Mouse (Mus musculus) thymus, postnatal 14 days (tissue): Measurements from ENCODE around the gene Vps53.
"Not testable (repeated sequence)": the region's sequence is repeated elsewhere in the genome, so short reads cannot be mapped to it uniquely, and the experiment has no call there.

ENCODE experiments used
- DNase-seq: peaks from one replicate; pipeline ENCODE4 v3.0.0; 2021

Gene Vps53

GRCm38 (mm10) chr11:76179495-76180145 is at the start of gene Vps53, which contains the start of gene Fam57a:
Vps53 (minus strand) TSS chr11:76179647.
Fam57a (plus strand) TSS chr11:76179671.
- DNase-seq: peak; percentile 87

- DNase-seq: no peak
Measured at GRCm38 (mm10) chr11:76225051-76225450, 45.6 kb upstream of the Vps53 start.

DNA sequence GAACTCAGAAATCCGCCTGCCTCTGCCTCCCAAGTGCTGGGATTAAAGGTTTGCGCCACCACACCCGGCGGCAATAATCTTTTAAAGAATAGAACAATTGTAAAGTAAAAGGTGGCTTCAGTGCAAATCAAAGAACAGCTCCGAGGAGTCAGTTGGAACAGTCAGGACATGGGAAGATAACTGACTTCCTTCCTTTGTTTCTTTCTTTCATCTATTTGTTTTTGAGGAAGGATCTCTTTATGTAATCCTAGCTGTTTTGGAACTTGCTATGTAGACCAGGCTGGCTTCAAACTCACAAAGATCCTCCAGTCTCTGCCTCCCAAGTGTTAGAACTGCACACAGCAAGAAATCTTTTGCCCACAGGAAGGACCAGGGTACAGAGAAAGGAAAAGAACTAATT is 45.2 kb upstream of the Vps53 start:
- DNase-seq: no peak

DNA sequence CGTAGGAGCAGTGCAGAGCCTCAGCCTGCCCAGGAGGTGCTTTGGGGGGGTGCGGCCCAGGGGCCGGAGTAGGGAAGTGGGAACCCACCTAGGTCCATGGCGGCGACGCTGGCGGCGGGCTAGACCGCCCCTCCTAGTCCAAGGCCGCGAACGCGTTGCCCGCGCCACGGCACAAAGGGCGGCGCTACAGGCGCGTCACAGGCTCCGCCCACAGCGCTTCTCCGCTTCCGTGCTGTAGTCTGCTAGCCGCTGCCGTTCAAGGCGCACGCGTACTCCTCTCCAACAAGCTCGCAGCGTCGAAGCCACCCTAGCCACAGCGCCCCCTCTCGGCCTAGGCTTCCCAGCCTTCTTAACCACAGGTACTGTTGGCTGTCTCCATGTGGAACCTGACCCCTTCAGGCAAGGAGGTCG is 37.9 kb upstream of the Vps53 start, which contains the start of the genes Dbil5 and Gemin4:
TSS of gene Dbil5 (plus strand) at position 219 of the 411 bp plus-strand sequence.
TSS of gene Gemin4 (minus strand) at position 275 of the 411 bp plus-strand sequence.
- DNase-seq: peak; percentile 98

GRCm38 (mm10) chr11:76216681-76217389 is 37.4 kb upstream of the Vps53 start:
- DNase-seq: peak; percentile 7

GRCm38 (mm10) chr11:76216049-76216540 is 36.6 kb upstream of the Vps53 start:
- DNase-seq: no peak

DNA sequence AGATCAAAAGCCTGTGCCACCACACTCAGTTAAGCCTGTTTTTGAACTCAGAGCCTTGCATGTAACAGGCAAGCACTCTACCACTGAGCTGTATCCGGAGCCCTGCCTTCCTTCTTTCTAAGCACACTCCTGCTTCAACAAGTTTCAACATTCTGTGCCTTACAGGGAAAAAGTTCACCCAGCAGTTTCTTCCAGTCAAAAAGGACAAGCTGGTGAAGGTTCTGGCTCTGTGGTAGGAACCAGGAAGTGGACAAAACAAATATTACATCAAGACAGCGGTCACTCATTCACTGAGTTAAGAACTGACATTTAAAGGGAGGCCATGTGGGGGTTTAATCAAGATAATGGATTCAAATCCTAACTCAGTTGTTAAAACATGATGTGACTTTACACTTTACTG is 35.6 kb upstream of the Vps53 start:
- peak; percentile 6 for DNase-seq

DNA sequence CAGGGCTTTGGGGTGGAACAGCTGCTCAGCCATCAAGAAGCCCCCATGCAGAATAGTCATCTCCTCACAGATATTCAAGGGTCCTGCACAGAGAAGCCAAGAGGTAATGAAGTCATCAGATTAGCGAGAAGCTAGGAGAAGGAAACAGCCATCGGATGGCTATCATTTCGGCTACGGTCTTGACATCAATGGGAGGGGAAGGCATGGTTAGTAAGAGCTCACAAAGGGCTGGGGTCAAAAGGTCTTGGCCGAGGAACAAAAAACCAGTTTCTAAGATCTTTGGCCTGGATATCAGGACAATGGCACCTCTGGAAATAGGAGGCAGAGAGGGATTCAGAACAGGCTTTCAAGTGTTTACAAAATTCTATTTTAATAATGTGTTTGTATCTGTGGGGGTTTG is 34.4 kb upstream of the Vps53 start:
- DNase-seq: no peak

GRCm38 (mm10) chr11:76211595-76211994 is 32.1 kb upstream of the Vps53 start:
- not testable (repeated sequence) for DNase-seq

DNA sequence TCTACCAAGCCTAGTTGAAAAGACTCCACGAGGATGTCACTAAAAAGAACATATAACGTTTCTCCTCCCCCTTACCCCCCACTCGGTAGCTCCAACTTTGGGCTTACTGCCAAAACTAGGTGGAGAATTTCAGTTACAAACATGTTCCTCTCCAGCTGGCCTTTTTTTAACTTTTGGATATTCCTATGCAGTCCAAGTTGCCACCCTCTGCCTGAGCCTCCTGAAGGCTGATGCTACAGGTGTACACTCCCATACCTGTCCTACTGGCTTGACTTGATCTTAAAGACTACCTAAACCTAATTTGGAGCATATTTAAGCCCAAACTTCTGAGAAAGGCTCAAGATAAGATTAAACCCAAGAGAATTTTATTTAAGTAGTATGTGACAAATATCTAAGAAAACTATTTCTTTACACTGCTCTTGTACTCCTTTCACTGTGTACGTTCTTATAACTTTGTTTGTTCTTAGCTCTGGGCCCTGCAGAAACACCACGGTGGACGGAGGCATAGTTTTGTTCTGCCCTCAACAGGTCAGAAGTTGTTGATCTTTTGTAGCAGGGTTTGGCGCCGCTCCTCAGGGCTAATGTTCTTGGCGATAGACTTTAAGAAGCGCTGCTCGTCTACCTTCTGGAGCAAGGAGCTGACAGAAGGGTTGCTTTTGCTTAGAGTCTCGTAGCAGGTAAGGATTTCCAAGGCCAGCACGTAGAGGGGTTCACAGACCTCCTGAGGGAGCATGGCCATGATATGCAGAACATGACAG is 31.0 kb upstream of the Vps53 start:
- no peak for DNase-seq

DNA sequence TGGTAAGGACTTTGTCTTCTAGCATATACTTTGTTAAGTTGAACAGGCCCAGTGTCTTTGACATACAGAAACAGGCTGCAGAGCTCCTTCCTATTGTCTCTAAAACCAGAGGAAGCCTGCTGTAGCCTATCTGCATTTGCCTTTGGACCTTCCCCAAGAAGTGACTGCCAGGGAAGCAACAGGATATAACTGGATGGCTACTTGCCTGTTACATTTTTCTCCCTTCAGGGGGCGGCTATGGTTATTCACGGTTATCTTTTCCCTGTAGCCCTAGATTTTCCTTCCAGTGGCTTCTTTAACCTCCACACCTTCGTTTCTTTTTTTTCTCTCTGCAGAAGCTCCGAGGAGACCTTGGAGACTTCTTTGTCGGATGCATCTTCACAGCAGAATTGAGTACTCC is 27.3 kb upstream of the Vps53 start:
- DNase-seq: no peak

DNA sequence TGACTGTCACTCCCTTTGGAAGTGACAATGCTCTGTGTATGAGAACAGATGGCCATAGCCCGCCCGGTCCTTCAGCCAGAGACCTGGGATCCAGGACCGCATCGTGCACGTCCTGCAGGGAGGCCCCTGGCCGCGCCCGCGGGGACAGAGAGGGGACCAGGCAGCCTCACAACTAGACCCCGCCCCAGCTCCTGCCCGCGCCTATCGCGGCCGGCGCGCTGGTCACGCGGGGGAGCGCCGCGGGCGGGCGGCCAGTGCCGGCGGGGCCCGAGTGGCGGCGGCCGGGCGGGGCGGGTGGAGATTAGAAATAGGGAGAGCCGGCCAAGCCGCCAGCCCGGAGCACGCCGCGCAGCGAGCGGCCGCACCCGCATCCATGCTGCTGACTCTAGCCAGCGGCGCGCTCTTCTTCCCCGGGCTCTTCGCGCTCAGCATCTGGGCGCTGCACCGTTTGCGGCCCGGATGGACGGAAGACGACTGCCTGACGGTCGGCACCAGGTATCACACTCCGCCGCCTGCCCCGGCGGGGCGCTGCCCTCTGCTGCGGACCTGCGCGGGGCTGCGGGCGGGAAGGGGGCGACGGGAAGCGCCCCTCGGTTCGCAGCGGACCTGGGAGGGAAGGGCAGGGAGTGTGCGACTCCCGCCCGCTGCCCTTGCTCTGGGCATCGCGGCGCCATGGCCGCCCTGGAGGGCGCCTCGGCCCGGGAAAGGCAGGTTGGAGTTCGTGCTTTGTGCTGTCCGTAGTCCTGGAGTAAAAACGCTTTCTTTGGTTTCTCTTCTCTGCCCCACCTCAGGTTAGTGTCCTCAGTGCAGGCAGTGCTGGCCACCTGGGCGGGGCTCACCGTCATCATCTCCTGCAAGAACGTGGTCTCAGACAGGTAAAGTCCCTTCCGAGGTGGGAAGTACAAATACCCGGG is 22.6 kb upstream of the Vps53 start:
- DNase-seq: peak; percentile 31

DNA sequence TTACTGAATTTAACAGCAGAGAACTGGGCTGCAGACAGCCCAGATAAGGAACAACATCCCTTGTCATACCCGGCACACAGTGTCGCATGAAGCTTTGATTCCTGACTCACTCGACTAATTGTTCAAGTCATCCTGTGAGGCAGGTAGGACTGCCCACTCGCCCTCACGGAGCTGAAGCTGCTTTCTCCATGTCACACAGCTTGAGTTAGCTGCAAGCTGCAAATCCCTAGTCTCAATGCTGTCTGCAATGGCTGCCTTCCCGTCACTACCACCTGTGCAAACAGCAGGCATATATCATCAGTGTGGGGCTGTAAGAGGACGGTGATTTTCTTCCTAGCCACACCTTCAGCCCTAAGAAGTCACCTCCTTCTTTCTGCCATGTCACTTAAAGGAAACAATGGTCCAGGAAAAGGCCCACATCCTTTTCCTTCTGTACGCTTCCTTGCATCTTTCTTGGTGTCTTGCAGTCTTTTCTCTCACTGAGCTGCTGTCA is 17.6 kb upstream of the Vps53 start:
- no peak for DNase-seq

- no peak for DNase-seq
Measured at GRCm38 (mm10) chr11:76196275-76196976, 17.0 kb upstream of the Vps53 start.

DNA sequence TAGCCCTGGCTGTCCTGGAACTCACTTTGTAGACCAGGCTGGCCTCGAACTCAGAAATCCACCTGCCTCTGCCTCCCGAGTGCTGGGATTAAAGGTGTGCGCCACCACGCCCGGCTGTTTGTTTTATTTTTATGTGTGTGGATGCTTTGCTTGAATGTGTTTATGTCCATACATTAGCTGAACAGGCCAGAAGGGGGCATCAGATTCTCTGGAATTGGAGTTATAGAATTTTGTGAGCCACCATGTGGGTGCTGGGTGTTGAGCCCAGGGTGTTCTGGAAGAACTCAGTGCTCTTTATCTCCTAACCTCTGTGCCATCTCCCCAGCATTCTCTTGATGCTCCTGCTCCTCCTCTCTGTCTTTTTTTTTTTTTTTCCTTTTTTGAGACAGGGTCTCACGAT is 7.5 kb upstream of the Vps53 start:
- no peak for DNase-seq

DNA sequence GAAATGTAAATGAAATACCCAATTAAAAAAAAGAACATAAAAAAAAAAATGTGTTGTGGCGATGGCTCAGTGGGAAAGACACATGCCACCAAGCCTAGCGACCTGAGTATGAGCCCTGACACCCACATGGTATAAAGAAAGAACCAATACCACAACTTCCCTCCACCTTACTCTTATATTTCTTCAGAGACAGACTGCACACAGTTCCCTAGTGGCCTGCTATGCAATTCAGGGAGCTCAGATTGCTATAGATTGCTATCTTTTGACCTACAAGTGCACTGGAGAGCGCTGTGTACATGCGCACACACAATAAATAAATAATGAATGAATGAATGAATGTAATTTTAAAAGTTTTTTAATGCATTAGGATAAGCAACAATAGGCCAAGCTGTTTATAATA is 4.3 kb upstream of the Vps53 start:
- no peak for DNase-seq

DNA sequence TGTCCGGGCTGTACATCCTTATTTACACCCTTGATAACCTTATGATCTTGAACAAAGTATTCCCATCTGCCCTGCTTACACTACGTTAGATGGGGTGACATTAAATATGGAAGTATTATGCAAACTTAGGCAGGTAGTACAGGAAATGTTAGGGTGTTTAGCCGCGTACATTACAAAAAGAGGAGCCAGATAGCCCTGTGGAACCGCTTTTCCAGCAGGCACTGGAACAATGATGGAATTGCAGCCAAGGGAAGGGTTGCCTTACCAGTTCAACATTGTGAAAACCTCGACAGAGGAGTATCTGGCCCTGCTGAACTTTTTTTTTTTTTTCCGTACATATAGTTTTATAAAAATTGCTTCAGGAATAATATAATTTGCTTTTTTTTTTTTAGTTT is 696 bp upstream of the Vps53 start:
- DNase-seq: no peak

DNA sequence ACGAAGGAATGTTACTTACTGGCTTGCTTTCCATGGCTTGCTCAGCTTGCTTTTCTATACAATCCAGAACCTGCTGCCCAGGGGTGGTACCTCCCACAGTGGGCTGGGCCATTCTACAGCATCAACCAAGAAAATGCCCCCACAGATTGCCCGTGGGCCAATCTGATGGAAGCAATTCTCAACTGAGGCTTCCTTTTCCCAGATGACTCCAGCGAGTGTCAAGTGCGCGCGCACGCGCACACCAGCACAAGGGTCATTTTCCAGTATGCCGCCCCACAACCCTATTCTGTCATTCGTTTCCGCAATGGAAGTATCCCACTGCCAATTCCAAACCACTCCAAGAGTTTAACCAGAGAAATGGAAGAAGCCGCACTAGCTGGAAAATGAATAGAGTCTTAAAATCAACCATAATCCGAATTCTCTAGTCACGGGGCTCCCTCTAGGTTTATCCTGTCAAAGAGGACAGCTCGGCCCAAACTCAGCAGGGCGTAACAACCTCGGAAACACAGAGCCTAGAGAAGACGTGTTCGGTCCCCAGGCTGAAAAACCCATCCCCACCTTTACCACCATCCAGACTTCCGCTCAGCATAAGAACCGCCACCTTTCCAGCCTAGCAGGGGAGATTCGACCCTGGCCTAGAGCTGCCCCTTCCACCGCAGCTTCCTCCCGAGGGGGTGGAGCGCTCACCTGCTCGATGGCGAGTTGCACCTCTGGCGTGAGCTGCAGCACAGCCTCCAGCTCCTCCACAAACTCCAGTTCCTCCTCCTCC is 537 bp downstream of the Vps53 start:
- DNase-seq: peak; percentile 10

GRCm38 (mm10) chr11:76170207-76170606 is 9.2 kb downstream of the Vps53 start:
- no peak for DNase-seq

DNA sequence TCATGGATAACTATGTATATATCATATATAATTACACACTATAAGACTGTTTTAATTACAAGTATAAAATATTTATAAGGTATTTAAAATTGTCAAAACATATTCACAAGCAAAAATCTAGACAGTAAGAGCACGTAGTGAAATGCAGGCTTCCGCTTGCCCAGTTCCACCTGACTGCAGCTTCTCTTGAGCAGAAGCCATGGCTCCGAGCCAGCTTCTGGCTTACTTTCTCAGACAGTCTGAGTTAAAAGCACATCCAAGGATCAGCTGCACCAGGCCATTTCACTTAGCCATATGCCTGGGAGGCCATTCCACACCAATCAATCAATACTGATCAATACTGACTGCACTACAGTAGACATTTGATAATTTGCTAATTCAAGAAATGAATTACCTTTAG is 10.5 kb downstream of the Vps53 start:
- DNase-seq: no peak
